Mouse (Mus musculus) lung, embryonic 14.5 days (tissue): ENCODE data around the gene Tent4b. TPM values are rescaled to one million over a fixed set of nuclear protein-coding genes. Genes with fewer than 3 reads are reported as not detected.

Source experiments
- ATAC-seq: fragments of 200-750 bp; cut with Nextera tagmentation; 2 replicates; pipeline ENCODE4 v1.8.0; 2017; ENCODE audit warnings: mild to moderate bottlenecking, moderate TSS enrichment, moderate library complexity; ENCODE audit not compliant: insufficient read depth
- DNase-seq: peaks from one replicate; pipeline ENCODE4 v3.0.0-alpha.2; 2015
- H3K27ac ChIP-seq: fragments of 300-500 bp; sonication (generic); 2 replicates; pipeline ENCODE4 v1.5.1; 2014; ENCODE audit warnings: low read depth, mild to moderate bottlenecking, moderate library complexity
- H3K27me3 ChIP-seq: fragments of 300-500 bp; sonication (generic); 2 replicates; pipeline ENCODE4 v1.6.1; 2014; ENCODE audit warnings: low read length, control low read depth; ENCODE audit not compliant: insufficient read depth
- H3K36me3 ChIP-seq: fragments of 300-500 bp; sonication (generic); 2 replicates; pipeline ENCODE4 v1.6.1; 2014; ENCODE audit warnings: control low read depth; ENCODE audit not compliant: insufficient read depth
- H3K4me1 ChIP-seq: fragments of 300-500 bp; sonication (generic); 2 replicates; pipeline ENCODE4 v1.6.1; 2014; ENCODE audit warnings: antibody characterized with exemption, control low read depth; ENCODE audit not compliant: insufficient read depth
- H3K4me2 ChIP-seq: fragments of 300-500 bp; sonication (generic); 2 replicates; pipeline ENCODE4 v1.6.1; 2014; ENCODE audit warnings: mild to moderate bottlenecking
- H3K4me3 ChIP-seq: fragments of 300-500 bp; sonication (generic); 2 replicates; pipeline ENCODE4 v1.5.1; 2014; ENCODE audit warnings: low read depth, low read length
- H3K9ac ChIP-seq: fragments of 300-500 bp; sonication (generic); 2 replicates; pipeline ENCODE4 v1.6.1; 2014
- H3K9me3 ChIP-seq: fragments of 300-500 bp; sonication (generic); 2 replicates; pipeline ENCODE4 v1.6.1; 2016; ENCODE audit warnings: low read depth, low read length, control low read depth
- CTCF ChIP-seq: IDR thresholded peaks from 2 replicates; pipeline ENCODE4 v1.5.1; 2016; ENCODE audit warnings: antibody characterized with exemption, low read depth
- WGBS: fragments of 180-500 bp; shearing (Covaris S2); extraction: QIAGEN DNeasy Blood & Tissue Kit; methylation state at CpG from one replicate; pipeline ENCODE4 v1.1.7; 2014; 5-methylcytosine and 5-hydroxymethylcytosine counted together
- polyA plus RNA-seq: library from polyadenylated mRNA; unstranded; fragments of >200 nt; fragmentation: Nextera tagmentation; extraction: Ambion mirVana; gene quantifications from 2 replicates; pipeline ENCODE4 v1.2.1, GENCODE M21; 2014

Tent4b gene
- polyA plus RNA-seq, 1 experiment from 2014 or later, result 16.1 TPM

- Histone ChIP-seq H3K9ac (no peak overlapping the region), H3K36me3 (no peaks in the 10 kb centered on the region), H3K9me3 (no peaks in the 10 kb centered on the region), H3K27ac (no peak overlapping the region), H3K4me2 (no peak overlapping the region), H3K27me3 (no peaks in the 10 kb centered on the region), H3K4me3 (no peak overlapping the region), H3K4me1 (no peaks in the 10 kb centered on the region; the same call in 1 of the 2 replicates)
- ATAC-seq, result no peak
- DNase-seq, result no peak
- no peak for TF ChIP-seq CTCF
- WGBS, result 86% methylated on average over 3 of the region's 3 CpGs
These were observed 93.9 kb downstream of the Tent4b start for GRCm38 (mm10) chr8:88292926-88293325.

DNA sequence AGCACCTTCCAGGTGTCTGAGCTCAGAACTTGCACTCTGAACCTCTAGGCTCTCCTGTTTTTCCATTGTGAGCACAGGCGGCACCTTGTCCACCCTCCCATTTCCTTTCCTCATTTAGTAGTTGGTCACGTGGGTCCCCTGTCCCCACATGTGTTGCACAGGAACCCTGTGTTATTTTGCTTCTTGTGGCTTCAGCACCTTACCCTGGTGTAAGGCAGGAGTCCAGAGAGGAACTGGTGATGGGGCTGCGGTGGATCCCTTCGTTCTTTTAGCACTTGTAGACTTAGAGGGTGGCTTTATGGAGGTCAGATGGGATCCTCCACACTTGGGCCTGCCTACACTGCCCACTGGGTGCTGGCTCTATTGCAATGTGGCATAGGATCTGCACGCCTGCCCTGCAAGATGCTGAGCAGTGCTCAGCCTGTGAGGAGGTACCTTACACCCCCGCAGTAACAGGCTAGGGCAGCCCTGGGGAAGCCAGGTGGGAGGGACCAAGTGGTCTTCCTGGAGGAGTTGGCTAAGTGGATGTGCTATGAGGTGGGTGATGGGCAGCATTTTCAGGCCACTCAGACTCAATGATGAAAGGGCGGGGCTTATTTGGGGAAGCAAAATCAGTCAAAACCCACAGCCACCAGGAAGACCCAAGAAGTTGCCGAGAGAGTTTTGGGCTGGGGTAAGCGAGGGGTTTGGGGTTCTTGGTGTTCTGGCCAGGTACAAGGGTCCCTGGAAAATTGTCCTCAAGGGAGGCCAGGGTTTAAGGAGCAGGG lies 94.8 kb downstream of the Tent4b start:
- no peak for TF ChIP-seq CTCF
- Histone ChIP-seq H3K4me1 (no peaks in the 10 kb centered on the region; the same call in 1 of the 2 replicates), H3K9ac (no peak overlapping the region), H3K4me3 (no peak overlapping the region), H3K27me3 (no peaks in the 10 kb centered on the region), H3K36me3 (no peaks in the 10 kb centered on the region), H3K4me2 (no peak overlapping the region), H3K9me3 (no peaks in the 10 kb centered on the region), H3K27ac (no peak overlapping the region)
- DNase-seq (no peak), ATAC-seq (no peak)
- 86% methylated on average over 9 of the region's 9 CpGs for WGBS

DNA sequence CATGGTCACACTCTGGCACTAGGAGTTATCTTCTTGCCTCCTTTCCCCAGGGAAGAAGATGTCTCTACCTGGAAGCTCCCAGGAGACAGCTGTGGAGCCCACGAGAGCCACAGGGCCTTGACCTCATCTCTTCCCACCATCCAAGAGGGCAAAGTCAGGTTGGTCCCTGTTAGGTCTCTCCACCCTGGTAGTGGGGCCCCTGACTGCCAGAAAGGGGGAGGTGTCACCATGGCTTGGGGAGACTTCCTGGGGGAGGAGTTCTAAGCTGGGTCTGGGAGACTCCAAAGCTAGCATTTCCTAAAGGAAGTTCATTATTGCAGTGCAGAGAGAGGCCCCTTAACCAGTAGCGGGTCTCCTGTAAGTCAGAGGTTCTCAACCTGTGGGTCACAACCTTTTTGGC lies 96.0 kb downstream of the Tent4b start:
- Histone ChIP-seq H3K27me3 (no peaks in the 10 kb centered on the region), H3K9ac (no peak overlapping the region), H3K4me1 (no peaks in the 10 kb centered on the region), H3K4me2 (no peak overlapping the region), H3K27ac (no peak overlapping the region), H3K4me3 (no peak overlapping the region), H3K9me3 (no peaks in the 10 kb centered on the region), H3K36me3 (no peaks in the 10 kb centered on the region)
- no peak for TF ChIP-seq CTCF
- DNase-seq (no peak), ATAC-seq (no peak)
- WGBS, result 67% methylated on average over 2 of the region's 2 CpGs

DNA sequence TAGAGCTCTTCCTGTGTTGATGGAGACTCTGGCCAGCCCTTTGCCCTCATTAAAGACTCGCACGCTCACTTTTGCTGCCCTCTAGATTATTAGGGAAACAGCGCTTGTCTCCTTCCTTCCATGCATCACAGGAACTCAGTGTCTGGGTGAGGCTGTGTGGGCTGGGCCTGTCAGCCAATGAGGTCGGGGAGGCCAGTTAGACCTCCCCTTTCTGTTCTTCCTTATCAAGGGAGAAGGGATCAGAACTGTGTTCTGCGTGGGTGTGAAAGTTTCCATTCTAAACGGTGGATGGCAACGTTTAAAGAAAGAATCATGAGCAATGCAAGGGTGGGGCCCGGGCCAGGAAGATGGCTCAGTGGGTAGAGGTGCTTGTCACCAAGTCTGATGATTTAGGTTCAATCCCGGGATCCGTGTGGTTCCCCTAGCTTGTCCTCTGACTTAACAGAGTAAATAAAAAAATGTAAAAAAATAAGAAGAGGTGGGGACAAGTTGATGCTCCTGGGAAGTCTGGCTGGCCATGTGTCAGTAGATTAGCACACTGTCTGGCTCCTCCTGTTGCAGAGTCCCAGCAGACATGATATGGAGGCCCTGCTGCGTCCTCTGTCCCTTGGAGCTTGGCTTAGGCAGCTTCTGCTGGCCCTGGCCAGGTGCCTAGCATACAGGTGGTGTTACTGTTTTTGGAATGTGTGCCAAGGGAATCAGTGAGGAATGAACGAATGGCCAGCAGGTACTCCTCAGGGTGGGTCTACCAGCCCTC lies 99.1 kb downstream of the Tent4b start:
- 38% methylated on average over 12 of the region's 12 CpGs for WGBS
- H3K9me3 ChIP-seq, result no peaks in the 10 kb centered on the region
- H3K4me2 ChIP-seq, result no peak overlapping the region
- H3K4me1 ChIP-seq, result no peaks in the 10 kb centered on the region
- ATAC-seq, result 0 out of 2 replicates have a peak, but pooled peaks have one; percentile 35
- H3K9ac ChIP-seq, result no peak overlapping the region
- no peaks in the 10 kb centered on the region for H3K27me3 ChIP-seq
- DNase-seq, result no peak
- TF ChIP-seq CTCF, result no peak
- no peak overlapping the region for H3K27ac ChIP-seq
- no peak overlapping the region for H3K4me3 ChIP-seq
- no peaks in the 10 kb centered on the region for H3K36me3 ChIP-seq

DNA sequence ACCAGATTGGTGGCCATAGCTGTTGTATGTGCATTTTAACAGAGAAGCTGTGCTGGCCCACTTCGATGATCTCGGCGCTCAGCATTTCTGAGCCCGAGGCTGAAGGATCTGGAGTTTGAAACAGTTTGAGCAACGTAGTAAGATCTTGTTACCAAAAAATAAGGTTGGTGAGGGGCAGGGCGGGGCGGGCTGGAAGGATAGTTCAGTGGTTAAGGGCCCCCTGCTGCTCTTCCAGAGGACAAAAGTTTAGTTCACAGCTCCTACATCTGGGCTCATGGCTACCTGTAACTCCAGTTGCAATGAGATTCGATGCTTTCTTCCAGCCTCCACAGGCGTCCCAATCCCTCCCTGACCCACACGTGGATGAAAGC lies 99.7 kb downstream of the Tent4b start:
- WGBS, result 83% methylated on average over 10 of the region's 10 CpGs
- Histone ChIP-seq H3K9me3 (no peaks in the 10 kb centered on the region), H3K27ac (no peak overlapping the region), H3K27me3 (no peaks in the 10 kb centered on the region), H3K4me2 (no peak overlapping the region), H3K9ac (no peak overlapping the region), H3K4me1 (no peaks in the 10 kb centered on the region), H3K36me3 (no peaks in the 10 kb centered on the region), H3K4me3 (no peak overlapping the region)
- DNase-seq (no peak), ATAC-seq (no peak)
- TF ChIP-seq CTCF, result no peak

DNA sequence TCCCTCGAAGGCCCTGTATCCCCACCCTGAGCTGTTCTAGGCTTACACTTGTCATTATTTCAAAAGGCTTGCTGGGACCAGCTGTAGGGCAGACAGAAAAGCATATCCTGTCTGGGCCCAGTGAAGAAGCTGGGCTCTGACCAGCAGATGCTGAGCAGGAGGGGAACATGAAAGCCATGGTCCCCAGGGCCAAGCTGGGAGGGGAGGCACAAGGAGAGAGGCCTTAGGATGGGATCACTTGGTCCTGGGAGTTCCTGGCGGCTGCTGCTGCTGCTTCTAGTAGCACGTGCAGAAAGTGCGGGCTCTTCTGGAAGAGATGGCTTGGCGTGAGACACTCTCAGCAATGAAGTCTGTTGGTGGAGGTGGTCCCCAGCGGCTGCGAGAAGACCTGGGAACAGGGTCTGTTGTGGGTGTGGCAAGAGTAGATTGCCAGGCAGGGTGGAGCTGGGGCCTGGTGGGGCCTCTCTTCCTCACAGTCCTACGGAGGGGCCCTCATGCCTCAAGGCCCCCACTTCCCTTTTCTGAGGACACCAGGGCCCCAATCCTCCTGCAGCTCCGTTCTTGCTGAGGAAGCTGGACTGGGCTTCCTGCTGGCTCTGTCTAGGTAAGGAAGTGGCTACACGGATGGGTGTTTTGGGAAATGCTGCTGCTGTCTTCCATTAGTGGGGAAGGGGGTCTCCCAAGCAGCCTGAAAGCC lies 101.0 kb downstream of the Tent4b start:
- Histone ChIP-seq H3K27ac (no peak overlapping the region), H3K4me3 (no peak overlapping the region; the same call in 1 of the 2 replicates), H3K9ac (no peak overlapping the region), H3K4me1 (no peaks in the 10 kb centered on the region), H3K27me3 (no peaks in the 10 kb centered on the region), H3K4me2 (peak overlapping the region; percentile 18; the same call in 1 of the 2 replicates), H3K36me3 (no peaks in the 10 kb centered on the region), H3K9me3 (no peaks in the 10 kb centered on the region)
- 61% methylated on average over 10 of the region's 10 CpGs for WGBS
- no peak for DNase-seq
- ATAC-seq, result peak; percentile 52; the same call in 1 of the 2 replicates
- no peak for TF ChIP-seq CTCF
